In the genomic region with DNA sequence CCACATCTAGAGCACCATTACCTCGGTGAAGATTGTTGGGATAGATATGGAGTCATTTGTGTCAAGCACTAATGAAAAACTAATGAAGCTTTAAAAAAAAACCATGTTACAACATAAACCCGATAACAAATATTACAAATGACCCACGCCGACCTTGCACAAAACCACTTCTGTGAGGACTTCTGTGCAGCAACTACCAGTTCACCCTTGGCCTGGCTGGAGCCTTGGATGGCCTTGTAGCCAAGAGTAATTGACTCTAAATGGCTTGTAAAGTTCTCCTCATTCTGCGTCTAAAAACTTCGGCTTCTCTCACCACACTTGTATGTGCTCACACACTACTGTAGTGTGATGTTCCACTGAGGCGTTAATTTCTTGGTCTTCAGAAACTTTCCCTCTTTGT, we compare ENCODE assay signal across 25 mouse cellular contexts.
"Had no signal": no experiment of that assay in that cellular context is flagged by ENCODE, and none has a peak within 500 bp of the region (broad histone marks: within the 10 kb centered on the region; RNA-seq: fewer than 3 reads in every experiment).

No protein-coding gene starts in this region.

- H3K4me3 ChIP-seq: heart, adult 2 months; heart, embryonic 13.5 days; heart, embryonic 15.5 days; hindbrain, embryonic 13.5 days; hindbrain, embryonic 15.5 days; kidney, embryonic 15.5 days; limb, embryonic 10.5 days; limb, embryonic 12.5 days; liver, embryonic 13.5 days; liver, embryonic 15.5 days had no signal

- H3K27ac ChIP-seq: heart, adult 2 months; heart, embryonic 13.5 days; heart, embryonic 15.5 days; hindbrain, embryonic 13.5 days; hindbrain, embryonic 15.5 days; hindbrain, postnatal 0 days; kidney, embryonic 15.5 days; kidney, postnatal 0 days; limb, embryonic 10.5 days; limb, embryonic 12.5 days; liver, embryonic 13.5 days; liver, embryonic 15.5 days had no signal

- H3K4me1 ChIP-seq: heart, embryonic 13.5 days; heart, embryonic 15.5 days; hindbrain, embryonic 13.5 days; hindbrain, embryonic 15.5 days; kidney, embryonic 15.5 days; limb, embryonic 10.5 days; limb, embryonic 12.5 days; liver, embryonic 13.5 days; liver, embryonic 15.5 days had no signal

- DNase-seq: gastrocnemius, postnatal 14 days; gastrocnemius, postnatal 36 days; heart, adult 2 months; heart, postnatal 14 days; heart, postnatal 36 days; kidney, adult 11 months; kidney, adult 2 months; kidney, adult 9 months; kidney, postnatal 14 days; kidney, postnatal 36 days; layer of hippocampus, adult 9-11 months; layer of hippocampus, postnatal 36 days; liver; liver, embryonic 13.5 days; liver, postnatal 0 days had no signal
